Mouse (Mus musculus): ENCODE results near the gene Snx21. TPM values are rescaled to one million over a fixed set of nuclear protein-coding genes. Genes with fewer than 3 reads are reported as not detected.

Gene Snx21
- polyA plus RNA-seq, 1 experiment from 2014 or later, result 13.7 TPM

- peaks cover 48% of the 10 kb centered on the region for H3K36me3 ChIP-seq
- H3K27me3 ChIP-seq (ENCODE audit: insufficient read depth, poor library complexity, severe bottlenecking), result no peaks in the 10 kb centered on the region
- peaks cover 18% of the 10 kb centered on the region for H3K4me1 ChIP-seq (replicated peaks)
- DNase-seq (ENCODE audit: low spot score), result no peak
- no peaks in the 10 kb centered on the region for H3K9me3 ChIP-seq
- H3K4me3 ChIP-seq, result no peak overlapping the region
- H3K27ac ChIP-seq, result no peak overlapping the region
- 90% methylated on average over 16 of the region's 16 CpGs for WGBS
Measured at GRCm38 (mm10) chr2:164827146-164827850, 41.7 kb downstream of the Snx21 start.

GRCm38 (mm10) chr2:164828437-164828836, 42.8 kb downstream of the Snx21 start, which contains the start of gene Spata25:
Spata25 (minus strand) TSS chr2:164828537.
- H3K27ac ChIP-seq, result no peak within 1 kb of the TSS
- H3K4me1 ChIP-seq (replicated peaks), result peaks cover 21% of the 10 kb centered on the region
- H3K36me3 ChIP-seq, result peaks cover 48% of the 10 kb centered on the region
- H3K4me3 ChIP-seq, result no peak within 1 kb of the TSS
- 85% methylated on average over 6 of the region's 6 CpGs for WGBS
- DNase-seq (ENCODE audit: low spot score), result no peak
- H3K27me3 ChIP-seq (ENCODE audit: insufficient read depth, poor library complexity, severe bottlenecking), result no peaks in the 10 kb centered on the region
- H3K9me3 ChIP-seq, result no peaks in the 10 kb centered on the region

- peaks cover 18% of the 10 kb centered on the region for H3K4me1 ChIP-seq (replicated peaks)
- no peaks in the 10 kb centered on the region for H3K27me3 ChIP-seq (ENCODE audit: insufficient read depth, poor library complexity, severe bottlenecking)
- H3K9me3 ChIP-seq, result no peaks in the 10 kb centered on the region
- no peak overlapping the region for H3K4me3 ChIP-seq
- DNase-seq (ENCODE audit: low spot score), result no peak
- WGBS, result 89% methylated on average over 1 of the region's 1 CpGs
- H3K27ac ChIP-seq, result no peak overlapping the region
- H3K36me3 ChIP-seq, result peaks cover 48% of the 10 kb centered on the region
Measured at GRCm38 (mm10) chr2:164829090-164829489, 43.5 kb downstream of the Snx21 start.

GRCm38 (mm10) chr2:164831029-164831428, 45.4 kb downstream of the Snx21 start:
- 88% methylated on average over 10 of the region's 10 CpGs for WGBS
- Histone ChIP-seq H3K4me1 (replicated peaks) (peaks cover 31% of the 10 kb centered on the region), H3K9me3 (no peaks in the 10 kb centered on the region), H3K27me3 (ENCODE audit: insufficient read depth, poor library complexity, severe bottlenecking) (no peaks in the 10 kb centered on the region), H3K27ac (no peak overlapping the region), H3K4me3 (no peak overlapping the region), H3K36me3 (peaks cover 39% of the 10 kb centered on the region)
- DNase-seq (ENCODE audit: low spot score), result no peak

- H3K36me3 ChIP-seq, result peaks cover 38% of the 10 kb centered on the region
- peaks cover 31% of the 10 kb centered on the region for H3K4me1 ChIP-seq (replicated peaks)
- peak overlapping the region; percentile 92 for H3K27ac ChIP-seq
- no peaks in the 10 kb centered on the region for H3K27me3 ChIP-seq (ENCODE audit: insufficient read depth, poor library complexity, severe bottlenecking)
- no peaks in the 10 kb centered on the region for H3K9me3 ChIP-seq
- peak overlapping the region; percentile 81 for H3K4me3 ChIP-seq
- no peak for DNase-seq (ENCODE audit: low spot score)
- WGBS, result 66% methylated on average over 16 of the region's 16 CpGs
Measured at GRCm38 (mm10) chr2:164832032-164832747, 46.6 kb downstream of the Snx21 start.

GRCm38 (mm10) chr2:164832748-164833301, 47.2 kb downstream of the Snx21 start, which contains the start of gene Ctsa:
Ctsa (plus strand) TSS chr2:164832873.
- Histone ChIP-seq H3K9me3 (no peaks in the 10 kb centered on the region), H3K27ac (peak within 1 kb of the TSS; percentile 92), H3K36me3 (peaks cover 38% of the 10 kb centered on the region), H3K4me1 (replicated peaks) (peaks cover 31% of the 10 kb centered on the region), H3K27me3 (ENCODE audit: insufficient read depth, poor library complexity, severe bottlenecking) (no peaks in the 10 kb centered on the region), H3K4me3 (peak within 1 kb of the TSS; percentile 81)
- DNase-seq (ENCODE audit: low spot score), result peak; percentile 69
- 1% methylated on average over 35 of the region's 35 CpGs for WGBS

- peak; percentile 92 for DNase-seq (ENCODE audit: low spot score)
- Histone ChIP-seq H3K4me3 (peak within 1 kb of the TSS; percentile 81), H3K27me3 (ENCODE audit: insufficient read depth, poor library complexity, severe bottlenecking) (no peaks in the 10 kb centered on the region), H3K4me1 (replicated peaks) (peaks cover 31% of the 10 kb centered on the region), H3K36me3 (peaks cover 38% of the 10 kb centered on the region), H3K9me3 (no peaks in the 10 kb centered on the region), H3K27ac (peak within 1 kb of the TSS; percentile 92)
- WGBS, result under 1% methylated on average over 31 of the region's 31 CpGs
Measured at GRCm38 (mm10) chr2:164833314-164833959, 47.8 kb downstream of the Snx21 start, which contains the start of gene Neurl2. Neurl2 (minus strand) TSS chr2:164833456.

- Histone ChIP-seq H3K4me1 (replicated peaks) (peaks cover 31% of the 10 kb centered on the region), H3K4me3 (peak overlapping the region; percentile 81), H3K36me3 (peaks cover 41% of the 10 kb centered on the region), H3K27me3 (ENCODE audit: insufficient read depth, poor library complexity, severe bottlenecking) (no peaks in the 10 kb centered on the region), H3K9me3 (no peaks in the 10 kb centered on the region), H3K27ac (peak overlapping the region; percentile 92)
- no peak for DNase-seq (ENCODE audit: low spot score)
- 49% methylated on average over 8 of the region's 8 CpGs for WGBS
Measured at GRCm38 (mm10) chr2:164834531-164834930, 48.9 kb downstream of the Snx21 start.

GRCm38 (mm10) chr2:164835164-164835563, 49.5 kb downstream of the Snx21 start:
- 93% methylated on average over 4 of the region's 4 CpGs for WGBS
- no peak for DNase-seq (ENCODE audit: low spot score)
- Histone ChIP-seq H3K4me3 (peak overlapping the region; percentile 81; the same call in 1 of the 2 replicates), H3K27ac (no peak overlapping the region), H3K4me1 (replicated peaks) (peaks cover 31% of the 10 kb centered on the region), H3K36me3 (peaks cover 48% of the 10 kb centered on the region), H3K9me3 (no peaks in the 10 kb centered on the region), H3K27me3 (ENCODE audit: insufficient read depth, poor library complexity, severe bottlenecking) (no peaks in the 10 kb centered on the region)

Other genes starting within 250 kb of the Snx21 start
- 27.6 and 64.4 TPM in 2 replicates for gene Wfdc2, start 223.4 kb upstream of the Snx21 start, polyA plus RNA-seq (2016; fragmentation: Nextera tagmentation; extraction: Ambion mirVana)
- gene Spint3, start 212.4 kb upstream of the Snx21 start, polyA plus RNA-seq (2016; fragmentation: Nextera tagmentation; extraction: Ambion mirVana), result not detected in 2 replicates
- gene Wfdc6a, start 200.4 kb upstream of the Snx21 start, polyA plus RNA-seq (2016; fragmentation: Nextera tagmentation; extraction: Ambion mirVana), result not detected in 2 replicates
- not detected in 2 replicates for gene Eppin, start 192.2 kb upstream of the Snx21 start, polyA plus RNA-seq (2016; fragmentation: Nextera tagmentation; extraction: Ambion mirVana)
- gene Wfdc6b, start 172.3 kb upstream of the Snx21 start, polyA plus RNA-seq (2016; fragmentation: Nextera tagmentation; extraction: Ambion mirVana), result not detected in 2 replicates
- not detected in 2 replicates for gene Wfdc8, start 172.2 kb upstream of the Snx21 start, polyA plus RNA-seq (2016; fragmentation: Nextera tagmentation; extraction: Ambion mirVana)
- not detected in 2 replicates for gene Wfdc16, start 147.0 kb upstream of the Snx21 start, polyA plus RNA-seq (2016; fragmentation: Nextera tagmentation; extraction: Ambion mirVana)
- 0.51 TPM in 1 of 2 replicates, not detected in the other for gene Wfdc10, start 129.8 kb upstream of the Snx21 start, polyA plus RNA-seq (2016; fragmentation: Nextera tagmentation; extraction: Ambion mirVana)
- not detected in 2 replicates for gene Wfdc9, start 129.2 kb upstream of the Snx21 start, polyA plus RNA-seq (2016; fragmentation: Nextera tagmentation; extraction: Ambion mirVana)
- gene Wfdc11, start 111.7 kb upstream of the Snx21 start, polyA plus RNA-seq (2016; fragmentation: Nextera tagmentation; extraction: Ambion mirVana), result not detected in 2 replicates
- gene Wfdc13, start 100.7 kb upstream of the Snx21 start, polyA plus RNA-seq (2016; fragmentation: Nextera tagmentation; extraction: Ambion mirVana), result 0.15 TPM in 1 of 2 replicates, not detected in the other
- not detected in 2 replicates for gene Spint4, start 87.3 kb upstream of the Snx21 start, polyA plus RNA-seq (2016; fragmentation: Nextera tagmentation; extraction: Ambion mirVana)
- gene Spint5, start 70.5 kb upstream of the Snx21 start, polyA plus RNA-seq (2016; fragmentation: Nextera tagmentation; extraction: Ambion mirVana), result not detected in 2 replicates
- 0.85 and 1.4 TPM in 2 replicates for gene Wfdc3, start 39.9 kb upstream of the Snx21 start, polyA plus RNA-seq (2016; fragmentation: Nextera tagmentation; extraction: Ambion mirVana)
- gene Dnttip1, start 39.8 kb upstream of the Snx21 start, polyA plus RNA-seq (2016; fragmentation: Nextera tagmentation; extraction: Ambion mirVana), result 81.3 and 87.4 TPM in 2 replicates
- 588 and 602 TPM in 2 replicates for gene Ube2c, start 15.9 kb upstream of the Snx21 start, polyA plus RNA-seq (2016; fragmentation: Nextera tagmentation; extraction: Ambion mirVana)
- gene Tnnc2, start 5.9 kb upstream of the Snx21 start, polyA plus RNA-seq (2016; fragmentation: Nextera tagmentation; extraction: Ambion mirVana), result not detected in 2 replicates
- gene Acot8, start 19.1 kb downstream of the Snx21 start, polyA plus RNA-seq (2016; fragmentation: Nextera tagmentation; extraction: Ambion mirVana), result 16.5 and 17.7 TPM in 2 replicates
- gene Zswim3, start 19.3 kb downstream of the Snx21 start, polyA plus RNA-seq (2016; fragmentation: Nextera tagmentation; extraction: Ambion mirVana), result 9.3 and 12.4 TPM in 2 replicates
- gene Zswim1, start 36.9 kb downstream of the Snx21 start, polyA plus RNA-seq (2016; fragmentation: Nextera tagmentation; extraction: Ambion mirVana), result 25.1 and 27.5 TPM in 2 replicates
- not detected in 2 replicates for gene Spata25, start 42.7 kb downstream of the Snx21 start, polyA plus RNA-seq (2016; fragmentation: Nextera tagmentation; extraction: Ambion mirVana)
- gene Ctsa, start 47.0 kb downstream of the Snx21 start, polyA plus RNA-seq (2016; fragmentation: Nextera tagmentation; extraction: Ambion mirVana), result 98.2 and 104 TPM in 2 replicates
- gene Neurl2, start 47.6 kb downstream of the Snx21 start, polyA plus RNA-seq (2016; fragmentation: Nextera tagmentation; extraction: Ambion mirVana), result 4.3 and 5.1 TPM in 2 replicates
- 47.2 and 78.1 TPM in 2 replicates for gene Pltp, start 71.9 kb downstream of the Snx21 start, polyA plus RNA-seq (2016; fragmentation: Nextera tagmentation; extraction: Ambion mirVana)
- gene Pcif1, start 93.5 kb downstream of the Snx21 start, polyA plus RNA-seq (2016; fragmentation: Nextera tagmentation; extraction: Ambion mirVana), result 76.1 and 88.4 TPM in 2 replicates
- gene Zfp335, start 125.9 kb downstream of the Snx21 start, polyA plus RNA-seq (2016; fragmentation: Nextera tagmentation; extraction: Ambion mirVana), result 15.3 and 18.4 TPM in 2 replicates
- 0.56 and 1.2 TPM in 2 replicates for gene Mmp9, start 155.0 kb downstream of the Snx21 start, polyA plus RNA-seq (2016; fragmentation: Nextera tagmentation; extraction: Ambion mirVana)
- 3.1 and 5.1 TPM in 2 replicates for gene Slc12a5, start 175.0 kb downstream of the Snx21 start, polyA plus RNA-seq (2016; fragmentation: Nextera tagmentation; extraction: Ambion mirVana)
- 101 and 102 TPM in 2 replicates for gene Ncoa5, start 249.0 kb downstream of the Snx21 start, polyA plus RNA-seq (2016; fragmentation: Nextera tagmentation; extraction: Ambion mirVana)

Measured in hindbrain, embryonic 10.5 days (tissue).